Mouse (Mus musculus): ENCODE results near the gene Peli2. TPM values are rescaled to one million over a fixed set of nuclear protein-coding genes. Genes with fewer than 3 reads are reported as not detected.
"Not testable (repeated sequence)": the region's sequence is repeated elsewhere in the genome, so short reads cannot be mapped to it uniquely, and the experiment has no call there.

The Peli2 gene
- total RNA-seq (2021) = 10 to 100 TPM; 15.6 to 18.6 TPM
- long read RNA-seq, experiment 1, full-length matches to known transcripts = 1 of 2 reads
- long read RNA-seq, experiment 1, partial matches to known transcripts = 0 of 2 reads
- long read RNA-seq, experiment 1, other reads (novel, unspliced or antisense) = 1 of 2 reads
- long read RNA-seq, experiment 2, full-length matches to known transcripts = 1 of 2 reads
- long read RNA-seq, experiment 2, partial matches to known transcripts = 0 of 2 reads
- long read RNA-seq, experiment 2, other reads (novel, unspliced or antisense) = 1 of 2 reads

- DNase-seq = peak; percentile 81 to 84
- intact Hi-C loops (cut with DNase I) = loop anchor here (5.0 to 10.0 kb wide), 4 partner anchors 46 to 369 kb away; no protein-coding TSS in a partner anchor
Observed at GRCm38 (mm10) chr14:48120752-48121528, at the start of gene Peli2. Peli2 (plus strand) TSS chr14:48120823.

GRCm38 (mm10) chr14:48072104-48072503, 48.5 kb upstream of the Peli2 start:
- intact Hi-C loops (cut with DNase I) = no loop called here

GRCm38 (mm10) chr14:48073247-48074161, 47.1 kb upstream of the Peli2 start:
- peak; percentile 43 to 50 for DNase-seq
- intact Hi-C loops (cut with DNase I) = no loop called here

More at GRCm38 (mm10) chr14:48072104-48072503, 48.5 kb upstream of the Peli2 start:
- no peak for DNase-seq

- intact Hi-C loops (cut with DNase I); DNase-seq: not testable (repeated sequence)
Observed at GRCm38 (mm10) chr14:48079574-48079973, 41.0 kb upstream of the Peli2 start.

- intact Hi-C loops (cut with DNase I) = no loop called here
- DNase-seq = no peak
Observed at GRCm38 (mm10) chr14:48083836-48084812, 36.5 kb upstream of the Peli2 start.

GRCm38 (mm10) chr14:48086682-48087297, 33.8 kb upstream of the Peli2 start:
- DNase-seq = no peak
- intact Hi-C loops (cut with DNase I) = no loop called here

GRCm38 (mm10) chr14:48087298-48087830, 33.3 kb upstream of the Peli2 start:
- intact Hi-C loops (cut with DNase I) = no loop called here

GRCm38 (mm10) chr14:48090465-48090864, 30.2 kb upstream of the Peli2 start:
- intact Hi-C loops (cut with DNase I) = no loop called here
- no peak for DNase-seq

More at GRCm38 (mm10) chr14:48087298-48087830, 33.3 kb upstream of the Peli2 start:
- DNase-seq = no peak

- no peak for DNase-seq
- intact Hi-C loops (cut with DNase I) = no loop called here
Observed at GRCm38 (mm10) chr14:48091160-48091559, 29.5 kb upstream of the Peli2 start.

- DNase-seq = no peak
- intact Hi-C loops (cut with DNase I) = no loop called here
Observed at GRCm38 (mm10) chr14:48098253-48098652, 22.4 kb upstream of the Peli2 start.

GRCm38 (mm10) chr14:48099354-48099753, 21.3 kb upstream of the Peli2 start:
- intact Hi-C loops (cut with DNase I) = no loop called here
- DNase-seq = no peak

- DNase-seq = no peak
- intact Hi-C loops (cut with DNase I) = no loop called here
Observed at GRCm38 (mm10) chr14:48106453-48106852, 14.2 kb upstream of the Peli2 start.

GRCm38 (mm10) chr14:48117986-48118385, 2.6 kb upstream of the Peli2 start:
- no peak for DNase-seq

GRCm38 (mm10) chr14:48119012-48119647, 1.5 kb upstream of the Peli2 start:
- no peak for DNase-seq
- intact Hi-C loops (cut with DNase I) = no loop called here

More at GRCm38 (mm10) chr14:48117986-48118385, 2.6 kb upstream of the Peli2 start:
- intact Hi-C loops (cut with DNase I) = no loop called here

GRCm38 (mm10) chr14:48119648-48120270, 864 bp upstream of the Peli2 start:
- intact Hi-C loops (cut with DNase I) = loop anchor here (5.0 to 10.0 kb wide), 4 partner anchors 48 to 367 kb away; no protein-coding TSS in a partner anchor
- no peak for DNase-seq

- DNase-seq = no peak
- intact Hi-C loops (cut with DNase I) = loop anchor here (5.0 to 10.0 kb wide), 4 partner anchors 47 to 368 kb away; no protein-coding TSS in a partner anchor
Observed at GRCm38 (mm10) chr14:48120443-48120751, 226 bp upstream of the Peli2 start.

Data from heart, postnatal 14 days (tissue).